ENCODE assay signal across 14 mouse cellular contexts in genomic region chr4:128751006-128751405, GRCm38 (mm10). TPM values are rescaled to one million over a fixed set of nuclear protein-coding genes. Genes with fewer than 3 reads are reported as not detected.
A peak's percentile ranks its signal among the peaks of the same experiment; 100 is the strongest.
DNase-seq lines count a peak whose midpoint lies in the region; ATAC-seq and TF ChIP-seq lines count a peak whose summit lies in the region.
"Had no signal": no experiment of that assay in that cellular context is flagged by ENCODE, and none has a peak within 500 bp of the region (broad histone marks: within the 10 kb centered on the region; RNA-seq: fewer than 3 reads in every experiment).

No protein-coding gene starts in this region.

- DNase-seq in forebrain, embryonic 11.5 days (ENCODE audit: low spot score) = peak; percentile 60
- DNase-seq in forebrain, embryonic 14.5 days (ENCODE audit: low spot score) = no peak
- peak; percentile 53 for DNase-seq in kidney, postnatal 10 days
- no peak for DNase-seq in neural tube, embryonic 10.5 days (ENCODE audit: extremely low spot score, low spot score)
- DNase-seq: B cell, adult 2 months; cerebellum, adult 9-10 months; gastrocnemius, postnatal 36 days; midbrain, embryonic 14.5 days had no signal

- 69% methylated on average over 5 of the region's 5 CpGs for WGBS in forebrain, embryonic 11.5 days
- WGBS in forebrain, embryonic 14.5 days = 58% methylated on average over 5 of the region's 5 CpGs
- 65% methylated on average over 5 of the region's 5 CpGs for WGBS in kidney, embryonic 16.5 days
- 71% methylated on average over 5 of the region's 5 CpGs for WGBS in neural tube, embryonic 15.5 days
- 75% methylated on average over 5 of the region's 5 CpGs for WGBS in small intestine, adult 2 months
- WGBS in midbrain, embryonic 15.5 days = 63% methylated on average over 5 of the region's 5 CpGs

- TF ChIP-seq CTCF in small intestine, adult 2 months (IDR thresholded peaks at IDR 0.05; ENCODE audit: extremely low read depth, insufficient read length, insufficient replicate concordance, low read depth, low read length) = peak; percentile 8; the same call in 1 of the 2 replicates

- no peak overlapping the region for H3K9ac ChIP-seq in forebrain, embryonic 11.5 days (ENCODE audit: low read length)
- H3K9ac ChIP-seq in forebrain, embryonic 14.5 days (ENCODE audit: low read length) = no peak overlapping the region
- H3K9ac ChIP-seq in kidney, embryonic 16.5 days (replicated peaks; ENCODE audit: low read length) = no peak overlapping the region
- 0 out of 2 replicates have a peak overlapping the region, but pooled peaks have one; percentile 7 for H3K9ac ChIP-seq in neural tube, embryonic 15.5 days (replicated peaks)
- H3K9ac ChIP-seq in midbrain, embryonic 15.5 days = no peak overlapping the region
- H3K9ac ChIP-seq: kidney, embryonic 15.5 days had no signal

- H3K36me3 ChIP-seq in forebrain, embryonic 11.5 days (ENCODE audit: control insufficient read depth, insufficient read depth, low read length) = peaks cover 42% of the 10 kb centered on the region
- H3K36me3 ChIP-seq in forebrain, embryonic 14.5 days (ENCODE audit: control insufficient read depth, insufficient read depth, low read length) = peaks cover 98% of the 10 kb centered on the region
- H3K36me3 ChIP-seq in kidney, embryonic 16.5 days (ENCODE audit: insufficient read depth, low read length) = peaks cover 73% of the 10 kb centered on the region
- H3K36me3 ChIP-seq in neural tube, embryonic 15.5 days = peaks cover 80% of the 10 kb centered on the region
- H3K36me3 ChIP-seq in small intestine, adult 2 months (ENCODE audit: control insufficient read depth, insufficient read depth, low read length) = peaks cover 72% of the 10 kb centered on the region
- H3K36me3 ChIP-seq in midbrain, embryonic 15.5 days (replicated peaks) = peaks cover 57% of the 10 kb centered on the region

- no peak overlapping the region for H3K4me3 ChIP-seq in forebrain, embryonic 11.5 days (ENCODE audit: low read depth, low read length)
- no peak overlapping the region for H3K4me3 ChIP-seq in forebrain, embryonic 14.5 days (ENCODE audit: low read depth, low read length)
- H3K4me3 ChIP-seq in kidney, embryonic 16.5 days (ENCODE audit: low read length) = no peak overlapping the region
- H3K4me3 ChIP-seq in neural tube, embryonic 15.5 days (replicated peaks) = no peak overlapping the region
- H3K4me3 ChIP-seq in small intestine, adult 2 months (ENCODE audit: low read depth, low read length) = no peak overlapping the region
- no peak overlapping the region for H3K4me3 ChIP-seq in midbrain, embryonic 15.5 days
- H3K4me3 ChIP-seq: erythroblast, embryonic 14.5 days; kidney, embryonic 15.5 days had no signal

- no peaks in the 10 kb centered on the region for H3K4me1 ChIP-seq in forebrain, embryonic 11.5 days (replicated peaks; ENCODE audit: control insufficient read depth, insufficient read depth, low read length)
- H3K4me1 ChIP-seq in forebrain, embryonic 14.5 days (ENCODE audit: control insufficient read depth, insufficient read depth, low read length) = no peaks in the 10 kb centered on the region
- H3K4me1 ChIP-seq in kidney, embryonic 16.5 days (ENCODE audit: insufficient read depth, low read length) = no peaks in the 10 kb centered on the region
- no peaks in the 10 kb centered on the region for H3K4me1 ChIP-seq in neural tube, embryonic 15.5 days
- no peaks in the 10 kb centered on the region for H3K4me1 ChIP-seq in small intestine, adult 2 months (ENCODE audit: control insufficient read depth, insufficient read depth, insufficient read length, low read length)
- no peaks in the 10 kb centered on the region; the same call in 1 of the 2 replicates for H3K4me1 ChIP-seq in midbrain, embryonic 15.5 days

- no peak overlapping the region for H3K4me2 ChIP-seq in forebrain, embryonic 11.5 days (ENCODE audit: low read depth, low read length, severe bottlenecking)
- no peak overlapping the region for H3K4me2 ChIP-seq in forebrain, embryonic 14.5 days (ENCODE audit: low read length)
- H3K4me2 ChIP-seq in kidney, embryonic 16.5 days (replicated peaks; ENCODE audit: low read depth, low read length) = no peak overlapping the region
- H3K4me2 ChIP-seq in neural tube, embryonic 15.5 days = no peak overlapping the region
- no peak overlapping the region for H3K4me2 ChIP-seq in midbrain, embryonic 15.5 days
- H3K4me2 ChIP-seq: kidney, embryonic 15.5 days had no signal

- no peak overlapping the region for H3K27ac ChIP-seq in forebrain, embryonic 11.5 days (ENCODE audit: low read depth, low read length)
- no peak overlapping the region for H3K27ac ChIP-seq in forebrain, embryonic 14.5 days (ENCODE audit: low read depth, low read length)
- H3K27ac ChIP-seq in kidney, embryonic 16.5 days (ENCODE audit: low read length) = no peak overlapping the region
- H3K27ac ChIP-seq in neural tube, embryonic 15.5 days (replicated peaks) = no peak overlapping the region
- H3K27ac ChIP-seq in small intestine, adult 2 months (ENCODE audit: insufficient read depth, low read depth, low read length) = no peak overlapping the region
- H3K27ac ChIP-seq in midbrain, embryonic 15.5 days = no peak overlapping the region
- H3K27ac ChIP-seq: kidney, embryonic 15.5 days had no signal

- H3K9me3 ChIP-seq in forebrain, embryonic 11.5 days (ENCODE audit: control insufficient read depth, low read length) = no peaks in the 10 kb centered on the region
- no peaks in the 10 kb centered on the region for H3K9me3 ChIP-seq in forebrain, embryonic 14.5 days (replicated peaks; ENCODE audit: control insufficient read depth, low read length)
- no peaks in the 10 kb centered on the region for H3K9me3 ChIP-seq in kidney, embryonic 16.5 days (ENCODE audit: low read length)
- no peaks in the 10 kb centered on the region for H3K9me3 ChIP-seq in neural tube, embryonic 15.5 days (replicated peaks)
- no peaks in the 10 kb centered on the region for H3K9me3 ChIP-seq in midbrain, embryonic 15.5 days
- H3K9me3 ChIP-seq: kidney, embryonic 15.5 days had no signal

- H3K27me3 ChIP-seq in forebrain, embryonic 11.5 days (ENCODE audit: control insufficient read depth, insufficient read depth, low read length) = no peaks in the 10 kb centered on the region
- no peaks in the 10 kb centered on the region for H3K27me3 ChIP-seq in forebrain, embryonic 14.5 days (replicated peaks; ENCODE audit: control insufficient read depth, insufficient read depth, low read length)
- H3K27me3 ChIP-seq in kidney, embryonic 16.5 days (ENCODE audit: insufficient read depth, low read length) = no peaks in the 10 kb centered on the region
- H3K27me3 ChIP-seq in neural tube, embryonic 15.5 days (replicated peaks) = no peaks in the 10 kb centered on the region
- no peaks in the 10 kb centered on the region for H3K27me3 ChIP-seq in small intestine, adult 2 months (ENCODE audit: control insufficient read depth, insufficient read depth, low read length)
- H3K27me3 ChIP-seq in midbrain, embryonic 15.5 days (replicated peaks) = no peaks in the 10 kb centered on the region
- H3K27me3 ChIP-seq: kidney, embryonic 15.5 days had no signal

- no peak for ATAC-seq in forebrain, embryonic 11.5 days (replicated peaks; ENCODE audit: low FRiP score)
- ATAC-seq in forebrain, embryonic 14.5 days = no peak
- ATAC-seq in kidney, embryonic 16.5 days (ENCODE audit: low FRiP score, low TSS enrichment) = no peak
- no peak for ATAC-seq in neural tube, embryonic 15.5 days (ENCODE audit: low FRiP score)
- ATAC-seq in midbrain, embryonic 15.5 days (replicated peaks) = no peak

- no peak for TF ChIP-seq POLR2A in small intestine, adult 2 months (IDR thresholded peaks at IDR 0.05; ENCODE audit: low read depth, low read length)

RNA-seq across cellular contexts. Expression of gene A3galt2, which starts 4.2 kb away (rescaled TPM):
- 0.56 TPM in 2 replicates for polyA plus RNA-seq in forebrain, embryonic 11.5 days (2014; fragmentation: Nextera tagmentation; extraction: Ambion mirVana)
- polyA plus RNA-seq in forebrain, embryonic 14.5 days (2014; fragmentation: Nextera tagmentation; extraction: Ambion mirVana) = 0.27 and 0.38 TPM in 2 replicates
- polyA plus RNA-seq in kidney, embryonic 16.5 days (2015; fragmentation: Nextera tagmentation; extraction: Ambion mirVana) = 0.24 and 0.35 TPM in 2 replicates
- 0.34 and 0.41 TPM in 2 replicates for polyA plus RNA-seq in neural tube, embryonic 15.5 days (2015; fragmentation: Nextera tagmentation; extraction: Ambion mirVana)
- 0.11 and 0.32 TPM in 2 replicates for polyA plus RNA-seq in small intestine, adult 2 months (2012; rRNA removed)
- 0.28 and 0.34 TPM in 2 replicates for polyA plus RNA-seq in midbrain, embryonic 15.5 days (2015; fragmentation: Nextera tagmentation; extraction: Ambion mirVana)
- polyA plus RNA-seq: erythroblast, embryonic 14.5 days had no signal

RNA-seq across cellular contexts. Expression of gene Zfp362, which starts 54.8 kb away (rescaled TPM):
- polyA plus RNA-seq in forebrain, embryonic 11.5 days (2014; fragmentation: Nextera tagmentation; extraction: Ambion mirVana) = 53.0 and 55.2 TPM in 2 replicates
- 26.1 and 31.3 TPM in 2 replicates for polyA plus RNA-seq in forebrain, embryonic 14.5 days (2014; fragmentation: Nextera tagmentation; extraction: Ambion mirVana)
- polyA plus RNA-seq in kidney, embryonic 16.5 days (2015; fragmentation: Nextera tagmentation; extraction: Ambion mirVana) = 46.1 and 47.5 TPM in 2 replicates
- 29.3 and 33.6 TPM in 2 replicates for polyA plus RNA-seq in neural tube, embryonic 15.5 days (2015; fragmentation: Nextera tagmentation; extraction: Ambion mirVana)
- polyA plus RNA-seq in small intestine, adult 2 months (2012; rRNA removed) = 19.8 and 37.8 TPM in 2 replicates
- polyA plus RNA-seq in midbrain, embryonic 15.5 days (2015; fragmentation: Nextera tagmentation; extraction: Ambion mirVana) = 40.1 and 42.2 TPM in 2 replicates

Comparison
In these comparisons a context has a peak if more than half of its experiments do, and no peak if none do; other contexts are left out.
1. DNase-seq: peak in forebrain, embryonic 11.5 days (single experiment) and kidney, postnatal 10 days (single experiment); none in forebrain, embryonic 14.5 days (single experiment) and neural tube, embryonic 10.5 days (single experiment).